Mouse (Mus musculus) CH12.LX (cell line): ENCODE data around the gene Kif1c. TPM values are rescaled to one million over a fixed set of nuclear protein-coding genes. Genes with fewer than 3 reads are reported as not detected.

Experiments used
- DNase-seq: peaks from one replicate; pipeline ENCODE4 v3.0.0-alpha.2; 2013; ENCODE audit errors: extremely low read depth
- H3K27ac ChIP-seq: 2 replicates; pipeline ENCODE4 v1.5.1; 2012; ENCODE audit warnings: low read depth, mild to moderate bottlenecking, control low read depth, moderate library complexity; ENCODE audit not compliant: insufficient read depth
- H3K27me3 ChIP-seq: replicated peaks from 2 replicates; pipeline ENCODE3; 2012; ENCODE audit warnings: inconsistent platforms
- H3K36me3 ChIP-seq, 2 experiments: replicated peaks in 1 of 2; 2 replicates each; pipeline versions ENCODE3 to v1.6.1; 2012; ENCODE audit warnings: inconsistent platforms in 1 of 2, low read length in 1 of 2, mild to moderate bottlenecking in 1 of 2, mixed read lengths in 1 of 2, moderate library complexity in 1 of 2; ENCODE audit not compliant: control insufficient read depth in 1 of 2, insufficient read depth in 1 of 2
- H3K4me1 ChIP-seq, 2 experiments: 2 replicates each; pipeline ENCODE4 v1.6.1; 2012; ENCODE audit warnings: inconsistent platforms in 1 of 2, moderate library complexity in 1 of 2; ENCODE audit not compliant: insufficient read depth in 2 of 2, control insufficient read depth in 1 of 2
- H3K4me2 ChIP-seq: 2 replicates; pipeline ENCODE4 v1.6.1; 2012; ENCODE audit warnings: low read depth, mild to moderate bottlenecking, control low read depth; ENCODE audit not compliant: poor library complexity, insufficient read depth, severe bottlenecking
- H3K4me3 ChIP-seq, 3 experiments: fragments of 150-350 bp in 1 of 3; sonication (generic) in 1 of 3; replicated peaks in 1 of 3; 2 replicates each; pipeline versions ENCODE3 to v1.5.1; 2011 to 2012; ENCODE audit warnings: low read depth in 2 of 3, low read length in 2 of 3, mild to moderate bottlenecking in 2 of 3, moderate library complexity in 2 of 3, control low read depth in 1 of 3, improper control_type of control experiment in 1 of 3, inconsistent platforms in 1 of 3, mixed read lengths in 1 of 3; ENCODE audit not compliant: poor library complexity in 1 of 3
- H3K79me2 ChIP-seq: replicated peaks from 2 replicates; pipeline ENCODE4 v1.6.1; 2012; ENCODE audit warnings: mild to moderate bottlenecking, moderate library complexity; ENCODE audit not compliant: control insufficient read depth, poor library complexity, insufficient read depth, severe bottlenecking; ENCODE audit errors: extremely low read depth
- H3K9ac ChIP-seq: 2 replicates; pipeline ENCODE4 v1.6.1; 2012; ENCODE audit warnings: low read depth, mild to moderate bottlenecking, control low read depth, moderate library complexity; ENCODE audit not compliant: insufficient read depth
- H3K9me3 ChIP-seq: replicated peaks from 2 replicates; pipeline ENCODE3; 2012; ENCODE audit warnings: low read length, inconsistent platforms, mixed read lengths
- CHD1 ChIP-seq: IDR thresholded peaks from 2 replicates; pipeline ENCODE4 v1.6.1; 2012; ENCODE audit warnings: low read depth, low read length, improper control_type of control experiment, inconsistent platforms
- CHD2 ChIP-seq: IDR thresholded peaks from 2 replicates; pipeline ENCODE4 v1.6.1; 2011; ENCODE audit warnings: low read length, improper control_type of control experiment
- CTCF ChIP-seq, 2 experiments: IDR thresholded peaks in 1 of 2; conservative IDR thresholded peaks in 1 of 2; 2 replicates each; pipeline ENCODE4 v1.5.1; 2011 to 2012; ENCODE audit warnings: low read depth in 2 of 2, low read length in 2 of 2, improper control_type of control experiment in 1 of 2, inconsistent platforms in 1 of 2, mild to moderate bottlenecking in 1 of 2, moderate library complexity in 1 of 2
- E2F4 ChIP-seq: IDR thresholded peaks from 2 replicates; pipeline ENCODE4 v1.6.1; 2011; ENCODE audit warnings: low read depth, low read length, improper control_type of control experiment; ENCODE audit not compliant: insufficient replicate concordance
- ELF1 ChIP-seq: IDR thresholded peaks from 2 replicates; pipeline ENCODE4 v1.6.1; 2014; ENCODE audit warnings: low read depth, mild to moderate bottlenecking, inconsistent platforms, low read length, improper control_type of control experiment
- ETS1 ChIP-seq: conservative IDR thresholded peaks from 2 replicates; pipeline ENCODE4 v1.6.1; 2012; ENCODE audit warnings: low read depth, mild to moderate bottlenecking, inconsistent platforms, low read length, improper control_type of control experiment, moderate library complexity
- GABPA ChIP-seq: IDR thresholded peaks from 2 replicates; pipeline ENCODE4 v1.6.1; 2012; ENCODE audit warnings: low read depth, low read length, improper control_type of control experiment, inconsistent platforms; ENCODE audit not compliant: insufficient replicate concordance
- HCFC1 ChIP-seq: IDR thresholded peaks from 2 replicates; pipeline ENCODE4 v1.6.1; 2012; ENCODE audit warnings: low read depth, mild to moderate bottlenecking, inconsistent platforms, low read length, improper control_type of control experiment
- IRF4 ChIP-seq: IDR thresholded peaks from 2 replicates; pipeline ENCODE4 v1.6.1; 2014; ENCODE audit warnings: low read depth, mild to moderate bottlenecking, inconsistent platforms, low read length, improper control_type of control experiment
- JUND ChIP-seq: conservative IDR thresholded peaks from 2 replicates; pipeline ENCODE4 v1.6.1; 2011; ENCODE audit warnings: low read depth, low read length, improper control_type of control experiment
- KAT2A ChIP-seq: IDR thresholded peaks from 2 replicates; pipeline ENCODE4 v1.6.1; 2012; ENCODE audit warnings: low read length, improper control_type of control experiment, inconsistent platforms; ENCODE audit not compliant: insufficient replicate concordance
- MAX ChIP-seq: IDR thresholded peaks from 2 replicates; pipeline ENCODE4 v1.6.1; 2011; ENCODE audit warnings: low read length, improper control_type of control experiment
- MAZ ChIP-seq: IDR thresholded peaks from 2 replicates; pipeline ENCODE4 v1.6.1; 2012; ENCODE audit warnings: low read depth, mild to moderate bottlenecking, inconsistent platforms, low read length, improper control_type of control experiment, moderate library complexity
- MEF2A ChIP-seq: IDR thresholded peaks from 2 replicates; pipeline ENCODE4 v1.6.1; 2014; ENCODE audit warnings: low read depth, mild to moderate bottlenecking, inconsistent platforms, low read length, improper control_type of control experiment, borderline replicate concordance
- MXI1 ChIP-seq: IDR thresholded peaks from 2 replicates; pipeline ENCODE4 v1.6.1; 2011; ENCODE audit warnings: mild to moderate bottlenecking, low read depth, low read length, improper control_type of control experiment
- MYC ChIP-seq: IDR thresholded peaks from 2 replicates; pipeline ENCODE4 v1.6.1; 2011; ENCODE audit warnings: low read depth, mild to moderate bottlenecking, improper control_type of control experiment, low read length
- NELFE ChIP-seq: IDR thresholded peaks from 2 replicates; pipeline ENCODE4 v1.6.1; 2011; ENCODE audit warnings: low read depth, low read length, improper control_type of control experiment
- NRF1 ChIP-seq: IDR thresholded peaks from 2 replicates; pipeline ENCODE4 v1.6.1; 2014; ENCODE audit warnings: low read depth, mild to moderate bottlenecking, inconsistent platforms, low read length, improper control_type of control experiment, moderate library complexity
- POLR2A ChIP-seq: IDR thresholded peaks from 2 replicates; pipeline ENCODE4 v1.6.1; 2011; ENCODE audit warnings: low read depth, mild to moderate bottlenecking, improper control_type of control experiment, low read length
- POLR2AphosphoS2 ChIP-seq: IDR thresholded peaks from 2 replicates; pipeline ENCODE4 v1.6.1; 2011; ENCODE audit warnings: low read depth, low read length, improper control_type of control experiment
- TBP ChIP-seq: conservative IDR thresholded peaks from 2 replicates; pipeline ENCODE4 v1.6.1; 2011; ENCODE audit warnings: low read depth, low read length, improper control_type of control experiment
- TCF12 ChIP-seq: IDR thresholded peaks from 2 replicates; pipeline ENCODE4 v1.6.1; 2014; ENCODE audit warnings: low read depth, mild to moderate bottlenecking, inconsistent platforms, low read length, improper control_type of control experiment
- ZC3H11A ChIP-seq: IDR thresholded peaks from 2 replicates; pipeline ENCODE4 v1.6.1; 2012; ENCODE audit warnings: low read depth, mild to moderate bottlenecking, inconsistent platforms, low read length, improper control_type of control experiment
- ZMIZ1 ChIP-seq: IDR thresholded peaks from 2 replicates; pipeline ENCODE4 v1.6.1; 2012; ENCODE audit warnings: low read depth, mild to moderate bottlenecking, inconsistent platforms, low read length, improper control_type of control experiment
- dilution Hi-C: fragments of 300-500 bp; cut with MboI; formaldehyde crosslinking; loops from 2 replicates; pipeline ENCODE4 v1.14.3; 2020; ENCODE audit warnings: low sequenced_read_pairs; ENCODE audit not compliant: extremely low pct_unique_long_range_greater_than_20kb, extremely low pct_ligation_motif_present
- in situ Hi-C: fragments of 300-500 bp; cut with MboI; formaldehyde crosslinking; loops from 3 replicates; pipeline ENCODE4 v1.14.3; 2019; ENCODE audit warnings: low sequenced_read_pairs, low pct_ligation_motif_present, low pct_unique_long_range_greater_than_20kb, mixed read lengths
- polyA plus RNA-seq: library from polyadenylated mRNA; unstranded; fragments of >175 nt; gene quantifications from 2 replicates; pipeline ENCODE4 v1.2.1, GENCODE M21; 2012; ENCODE audit warnings: low read depth; ENCODE audit not compliant: insufficient read length
- total RNA-seq, 2 experiments: library from RNA; depleted of rRNA; stranded (reverse); fragments of 300-350 nt in 1 of 2; fragments of >200 nt in 1 of 2; gene quantifications; 2 replicates each; pipeline ENCODE4 v1.2.3; 2012 to 2014

The Kif1c gene
- total and polyA plus RNA-seq, 3 experiments, result 11.0 to 38.0 (median 31.7) TPM

DNA sequence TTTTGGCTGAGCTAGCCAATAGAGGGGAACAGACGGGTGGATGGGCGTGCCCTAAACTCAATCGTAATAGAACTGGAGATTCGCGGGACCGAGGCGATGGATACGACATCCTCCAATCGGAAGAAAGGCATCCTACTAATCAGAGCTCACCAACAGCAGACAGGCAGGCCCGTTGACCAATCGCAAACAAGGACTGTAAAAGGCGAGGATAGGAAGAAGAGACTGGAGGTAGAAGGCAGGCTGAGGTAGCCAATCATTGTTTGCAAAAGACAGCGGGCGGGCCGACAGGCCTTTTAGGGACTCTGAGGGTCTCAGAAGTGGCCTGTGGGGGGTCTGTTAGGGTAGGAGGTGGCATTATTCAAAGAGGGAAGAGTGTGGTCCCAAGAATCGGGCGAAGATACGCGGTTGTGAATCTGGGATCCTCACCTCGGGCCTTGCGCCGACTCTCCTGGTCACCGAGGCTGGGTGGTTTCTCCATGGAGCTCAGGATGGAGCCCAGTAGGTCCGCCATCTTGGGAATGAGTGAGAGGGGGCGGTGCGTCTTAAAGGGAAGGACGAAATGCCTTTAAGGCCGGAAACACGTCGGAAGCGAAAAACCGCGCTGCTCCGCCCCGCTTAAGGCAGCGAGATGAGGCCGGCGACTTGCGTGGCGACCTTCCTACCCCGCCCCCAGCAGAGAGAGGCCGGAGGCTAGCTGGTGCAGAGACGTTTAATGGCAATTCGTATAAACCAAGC, 31.4 kb upstream of the Kif1c start, which contains the start of gene Spag7:
TSS of gene Spag7 (minus strand) at position 646 of the 735 bp plus-strand sequence.
- TF ChIP-seq ETS1 (0 out of 2 replicates have a peak, but pooled peaks have one; percentile 40), NELFE (peak; percentile 67; the same call in 1 of the 2 replicates), MXI1 (peak; percentile 83; the same call in 1 of the 2 replicates), IRF4 (no peak), TBP (peak; percentile 90), ZMIZ1 (peak; percentile 61), MYC (peak; percentile 86), POLR2AphosphoS2 (peak; percentile 20; the same call in 1 of the 2 replicates), MAX (peak; percentile 71), MEF2A (peak; percentile 63; the same call in 1 of the 2 replicates), CHD2 (peak; percentile 98), ELF1 (peak; percentile 77), HCFC1 (peak; percentile 68; the same call in 1 of the 2 replicates), MAZ (peak; percentile 21; the same call in 1 of the 2 replicates), CTCF (conservative IDR thresholded peaks at IDR 0.05 in 1 of 2, IDR thresholded peaks at IDR 0.05 in 1 of 2; ENCODE audit: low read depth in 2 of 2, low read length in 2 of 2) (no peak), TCF12 (peak; percentile 75), GABPA (no peak), E2F4 (peak; percentile 84; the same call in 1 of the 2 replicates), NRF1 (peak; percentile 48), JUND (no peak), CHD1 (peak; percentile 27; the same call in 1 of the 2 replicates), POLR2A (peak; percentile 83), ZC3H11A (no peak), KAT2A (0 out of 2 replicates have a peak, but pooled peaks have one; percentile 74)
- Histone ChIP-seq H3K4me1 (peaks cover 10 to 37% of the 10 kb centered on the region in 2 experiments), H3K9me3 (no peaks in the 10 kb centered on the region), H3K27ac (peak within 1 kb of the TSS; percentile 76), H3K4me2 (peak within 1 kb of the TSS; percentile 79), H3K27me3 (no peaks in the 10 kb centered on the region), H3K9ac (peak within 1 kb of the TSS; percentile 87), H3K36me3 (peaks cover 40 to 66% of the 10 kb centered on the region in 2 experiments), H3K4me3 (peak within 1 kb of the TSS; percentile 69 to 92 (median 73)), H3K79me2 (peaks cover 22% of the 10 kb centered on the region)
- in situ Hi-C loops (no loop called here), dilution Hi-C loops (no loop called here)
- DNase-seq, result peak; percentile 100
